Mouse (Mus musculus): ENCODE data around the gene Thbd. TPM values are rescaled to one million over a fixed set of nuclear protein-coding genes. Genes with fewer than 3 reads are reported as not detected.

Gene Thbd
- 14.7 and 14.8 TPM in 2 replicates for polyA plus RNA-seq (2015; fragmentation: Nextera tagmentation; extraction: Ambion mirVana)

DNA sequence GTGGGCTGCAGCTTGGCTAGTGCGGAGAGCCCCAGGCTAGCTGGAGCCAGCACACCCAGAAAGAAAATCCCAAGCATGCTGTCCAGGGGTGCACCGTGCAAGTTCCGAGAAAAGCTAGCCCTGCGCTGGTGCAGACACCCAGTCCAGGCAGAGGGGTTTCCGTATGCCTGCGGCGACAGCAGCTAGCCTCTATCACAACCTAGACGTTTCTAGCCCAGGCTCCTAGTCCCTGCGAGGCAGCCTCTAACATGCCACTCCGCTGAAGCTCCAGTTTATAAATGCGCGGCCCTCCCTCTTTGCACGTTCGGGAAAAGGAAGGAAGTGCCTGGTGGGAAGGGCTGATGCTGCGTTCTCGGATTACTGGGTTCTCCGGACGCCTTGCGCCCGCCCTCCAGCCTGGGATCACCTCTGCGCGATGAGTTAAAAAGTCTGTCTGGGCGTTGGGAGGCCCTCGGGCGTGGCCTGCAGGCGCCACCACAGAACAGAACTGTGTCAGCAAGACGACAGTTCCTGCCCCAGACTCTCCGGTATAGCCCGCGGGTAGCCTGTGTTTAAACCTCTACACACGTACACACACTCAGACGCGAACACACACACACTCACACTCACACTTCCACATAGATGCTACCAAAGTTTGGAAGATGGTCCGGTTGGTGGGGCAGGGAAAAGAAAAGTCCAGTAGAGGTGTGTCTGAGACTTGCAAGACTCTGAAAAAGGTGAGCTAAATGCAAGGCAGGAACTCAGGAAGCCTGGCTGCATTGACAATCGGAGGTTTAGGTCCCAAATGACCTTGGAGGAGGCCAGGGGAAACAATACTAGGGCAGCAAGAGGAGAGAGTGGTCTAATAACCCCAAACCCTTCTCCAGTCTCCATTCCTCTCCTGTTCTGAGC lies at the start of gene Thbd:
Thbd (minus strand) TSS at position 319 of the 891 bp plus-strand sequence.
- H3K27me3 ChIP-seq (ENCODE audit: insufficient read depth, low read length) = peaks cover 14% of the 10 kb centered on the region
- 4% methylated on average over 35 of the region's 35 CpGs for WGBS
- H3K9ac ChIP-seq (ENCODE audit: low read depth, low read length) = peak within 1 kb of the TSS; percentile 52
- ATAC-seq (replicated peaks; ENCODE audit: low FRiP score, low read depth) = peak; percentile 64
- peak within 1 kb of the TSS; percentile 16; the same call in 1 of the 2 replicates for H3K27ac ChIP-seq
- H3K9me3 ChIP-seq (replicated peaks; ENCODE audit: low read length) = no peaks in the 10 kb centered on the region
- peaks cover 19% of the 10 kb centered on the region for H3K4me1 ChIP-seq (replicated peaks; ENCODE audit: insufficient read depth, low read length)
- peak within 1 kb of the TSS; percentile 69 for H3K4me2 ChIP-seq (ENCODE audit: low read length)
- peak; percentile 88 for DNase-seq (ENCODE audit: low spot score)
- no peaks in the 10 kb centered on the region for H3K36me3 ChIP-seq (ENCODE audit: insufficient read depth, low read length)
- peak within 1 kb of the TSS; percentile 45 for H3K4me3 ChIP-seq (replicated peaks; ENCODE audit: low read depth, low read length)
- no peak for TF ChIP-seq CTCF (IDR thresholded peaks at IDR 0.05; ENCODE audit: low read depth)

DNA sequence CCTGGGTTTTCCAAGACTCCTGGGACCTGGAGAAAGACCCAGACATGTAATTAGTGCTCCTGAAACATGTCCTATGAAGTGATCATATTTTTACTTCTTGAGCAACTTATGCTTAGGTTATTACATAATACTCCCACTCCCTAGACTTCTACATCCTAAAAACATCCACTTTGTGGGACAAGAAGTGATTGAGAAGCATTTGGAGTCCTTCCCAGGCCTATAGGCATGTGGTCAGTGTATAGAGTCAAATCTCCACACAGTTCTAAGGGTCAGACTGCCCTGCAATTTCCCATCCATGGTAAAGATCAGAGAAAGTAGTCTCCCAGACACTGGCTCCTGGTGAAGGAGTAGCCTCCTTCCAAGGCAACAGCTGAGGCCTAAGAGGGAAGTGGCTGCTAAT lies 47.4 kb upstream of the Thbd start:
- TF ChIP-seq CTCF (IDR thresholded peaks at IDR 0.05; ENCODE audit: low read depth) = no peak

DNA sequence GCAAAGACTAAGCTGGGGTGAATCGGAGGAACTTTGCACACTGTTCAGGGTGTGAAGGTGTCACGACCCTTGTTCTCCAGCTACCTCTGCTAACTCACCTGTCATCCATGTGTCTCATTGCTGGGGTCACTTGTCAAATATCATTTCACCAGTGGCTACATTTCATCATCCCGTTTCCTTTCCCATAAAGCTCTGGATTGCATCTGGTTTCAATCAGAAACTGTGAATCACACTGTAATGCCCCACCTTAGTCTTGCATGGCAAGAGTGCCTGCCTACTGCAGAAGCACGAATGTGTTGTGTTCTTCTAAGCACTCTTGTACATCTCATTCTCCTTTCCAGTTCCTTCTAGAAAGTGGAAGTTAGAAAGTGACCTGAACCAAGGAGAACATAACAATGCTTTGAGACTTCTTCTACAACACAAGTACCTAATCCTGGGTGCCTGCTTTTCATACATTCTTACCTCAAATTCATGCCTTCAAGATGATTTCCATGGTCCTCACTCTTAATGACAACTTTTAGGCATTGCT lies 46.1 kb upstream of the Thbd start:
- Histone ChIP-seq H3K9me3 (replicated peaks; ENCODE audit: low read length) (no peaks in the 10 kb centered on the region), H3K4me1 (replicated peaks; ENCODE audit: insufficient read depth, low read length) (no peaks in the 10 kb centered on the region), H3K36me3 (ENCODE audit: insufficient read depth, low read length) (no peaks in the 10 kb centered on the region), H3K4me3 (replicated peaks; ENCODE audit: low read depth, low read length) (no peak overlapping the region), H3K27me3 (ENCODE audit: insufficient read depth, low read length) (no peaks in the 10 kb centered on the region), H3K9ac (ENCODE audit: low read depth, low read length) (no peak overlapping the region), H3K4me2 (ENCODE audit: low read length) (no peak overlapping the region), H3K27ac (no peak overlapping the region)
- no peak for TF ChIP-seq CTCF (IDR thresholded peaks at IDR 0.05; ENCODE audit: low read depth)
- DNase-seq (ENCODE audit: low spot score) (no peak), ATAC-seq (replicated peaks; ENCODE audit: low FRiP score, low read depth) (no peak)
- 84% methylated on average over 4 of the region's 4 CpGs for WGBS

More for the DNA sequence above, 47.4 kb upstream of the Thbd start:
- Histone ChIP-seq H3K4me1 (replicated peaks; ENCODE audit: insufficient read depth, low read length) (no peaks in the 10 kb centered on the region), H3K4me3 (replicated peaks; ENCODE audit: low read depth, low read length) (no peak overlapping the region), H3K4me2 (ENCODE audit: low read length) (no peak overlapping the region), H3K9ac (ENCODE audit: low read depth, low read length) (no peak overlapping the region), H3K9me3 (replicated peaks; ENCODE audit: low read length) (no peaks in the 10 kb centered on the region), H3K27ac (no peak overlapping the region), H3K36me3 (ENCODE audit: insufficient read depth, low read length) (no peaks in the 10 kb centered on the region), H3K27me3 (ENCODE audit: insufficient read depth, low read length) (no peaks in the 10 kb centered on the region)
- DNase-seq (ENCODE audit: low spot score) = no peak
- no peak for ATAC-seq (replicated peaks; ENCODE audit: low FRiP score, low read depth)

DNA sequence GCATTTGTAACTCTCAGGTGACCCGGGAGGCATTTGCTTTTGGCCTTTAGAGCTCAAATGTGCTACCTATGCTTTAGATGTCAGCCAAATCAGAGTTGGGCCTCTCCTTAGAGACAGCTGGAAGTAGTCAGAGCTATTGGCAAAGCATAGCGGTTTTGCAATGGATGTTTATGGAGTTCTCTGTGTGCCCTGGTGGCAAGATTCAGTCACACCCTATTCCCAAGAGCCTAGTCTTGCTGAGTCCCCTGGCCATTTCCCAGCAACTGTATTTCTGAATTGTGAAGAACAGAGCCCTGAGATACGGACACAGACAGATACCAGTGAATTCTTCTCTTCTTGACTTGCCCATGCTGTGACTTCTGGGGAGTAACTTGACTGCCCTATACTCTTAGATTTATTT lies 45.1 kb upstream of the Thbd start:
- Histone ChIP-seq H3K4me1 (replicated peaks; ENCODE audit: insufficient read depth, low read length) (no peaks in the 10 kb centered on the region), H3K36me3 (ENCODE audit: insufficient read depth, low read length) (no peaks in the 10 kb centered on the region), H3K27ac (no peak overlapping the region), H3K9me3 (replicated peaks; ENCODE audit: low read length) (no peaks in the 10 kb centered on the region), H3K4me2 (ENCODE audit: low read length) (no peak overlapping the region), H3K27me3 (ENCODE audit: insufficient read depth, low read length) (no peaks in the 10 kb centered on the region), H3K9ac (ENCODE audit: low read depth, low read length) (no peak overlapping the region), H3K4me3 (replicated peaks; ENCODE audit: low read depth, low read length) (no peak overlapping the region)
- 85% methylated on average over 3 of the region's 3 CpGs for WGBS
- ATAC-seq (replicated peaks; ENCODE audit: low FRiP score, low read depth) = no peak
- DNase-seq (ENCODE audit: low spot score) = no peak
- TF ChIP-seq CTCF (IDR thresholded peaks at IDR 0.05; ENCODE audit: low read depth) = no peak

DNA sequence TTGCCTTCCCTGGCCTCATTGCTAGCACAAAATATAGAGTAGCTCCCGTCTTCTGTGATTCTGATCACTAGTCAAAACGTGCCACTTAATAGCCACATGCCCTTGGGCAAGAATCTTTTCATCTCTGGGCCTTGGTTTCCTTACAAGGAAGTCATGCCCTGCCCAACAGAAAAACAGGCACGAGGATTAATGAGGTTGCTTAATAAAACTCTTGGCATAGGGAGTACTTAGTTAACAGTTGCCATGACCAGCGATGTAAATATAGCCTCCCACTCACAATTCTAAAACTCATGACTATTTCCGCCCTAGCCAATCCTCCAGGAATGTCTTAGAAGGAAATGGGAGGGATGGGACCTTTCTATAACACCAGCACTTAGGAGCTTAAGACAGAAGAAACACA lies 43.5 kb upstream of the Thbd start:
- Histone ChIP-seq H3K27ac (no peak overlapping the region), H3K36me3 (ENCODE audit: insufficient read depth, low read length) (no peaks in the 10 kb centered on the region)
- ATAC-seq (replicated peaks; ENCODE audit: low FRiP score, low read depth) = no peak

DNA sequence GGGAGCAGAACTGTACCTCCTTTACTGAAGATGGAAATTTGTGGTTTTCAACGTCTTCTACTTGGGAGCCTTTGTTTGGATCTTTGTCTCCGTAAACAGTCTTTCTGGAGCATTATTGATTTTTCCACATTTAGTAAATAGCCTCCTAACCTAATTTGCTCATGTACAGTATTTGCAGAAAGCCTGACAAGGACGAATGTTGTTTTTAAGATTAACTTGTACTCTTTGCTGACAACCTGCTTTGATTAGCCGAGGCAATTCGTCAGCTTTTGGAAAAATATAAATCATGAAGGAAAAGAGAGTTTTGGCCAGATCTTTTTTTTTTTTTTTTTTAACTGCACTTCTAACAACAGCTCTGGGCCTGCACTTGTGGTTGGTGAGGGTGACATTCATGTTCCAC lies 42.6 kb upstream of the Thbd start:
- 72% methylated on average over 5 of the region's 5 CpGs for WGBS
- DNase-seq (ENCODE audit: low spot score) = no peak
- H3K4me2 ChIP-seq (ENCODE audit: low read length) = no peak overlapping the region

More for the DNA sequence above, 43.5 kb upstream of the Thbd start:
- Histone ChIP-seq H3K9me3 (replicated peaks; ENCODE audit: low read length) (no peaks in the 10 kb centered on the region), H3K27me3 (ENCODE audit: insufficient read depth, low read length) (no peaks in the 10 kb centered on the region), H3K4me1 (replicated peaks; ENCODE audit: insufficient read depth, low read length) (no peaks in the 10 kb centered on the region), H3K9ac (ENCODE audit: low read depth, low read length) (no peak overlapping the region), H3K4me2 (ENCODE audit: low read length) (no peak overlapping the region), H3K4me3 (replicated peaks; ENCODE audit: low read depth, low read length) (no peak overlapping the region)
- WGBS = 38% methylated on average over 5 of the region's 5 CpGs
- TF ChIP-seq CTCF (IDR thresholded peaks at IDR 0.05; ENCODE audit: low read depth) = no peak
- DNase-seq (ENCODE audit: low spot score) = peak; percentile 40

More for the DNA sequence above, 42.6 kb upstream of the Thbd start:
- no peak for TF ChIP-seq CTCF (IDR thresholded peaks at IDR 0.05; ENCODE audit: low read depth)
- no peaks in the 10 kb centered on the region for H3K4me1 ChIP-seq (replicated peaks; ENCODE audit: insufficient read depth, low read length)
- no peaks in the 10 kb centered on the region for H3K36me3 ChIP-seq (ENCODE audit: insufficient read depth, low read length)
- no peak for ATAC-seq (replicated peaks; ENCODE audit: low FRiP score, low read depth)
- no peak overlapping the region for H3K9ac ChIP-seq (ENCODE audit: low read depth, low read length)
- H3K27me3 ChIP-seq (ENCODE audit: insufficient read depth, low read length) = no peaks in the 10 kb centered on the region
- no peak overlapping the region for H3K27ac ChIP-seq
- H3K4me3 ChIP-seq (replicated peaks; ENCODE audit: low read depth, low read length) = no peak overlapping the region
- no peaks in the 10 kb centered on the region for H3K9me3 ChIP-seq (replicated peaks; ENCODE audit: low read length)

Measured in kidney, postnatal 0 days (tissue).